ENCODE assay signal across 8 mouse cellular contexts in genomic region chr8:84913502-84913900, GRCm38 (mm10). TPM values are rescaled to one million over a fixed set of nuclear protein-coding genes. Genes with fewer than 3 reads are reported as not detected.
DNase-seq lines count a peak whose midpoint lies in the region; ATAC-seq and TF ChIP-seq lines count a peak whose summit lies in the region.

No protein-coding gene starts in this region.

- H3K4me1 ChIP-seq in lung, adult 2 months (ENCODE audit: control insufficient read depth, insufficient read depth, low read length), result peaks cover 5% of the 10 kb centered on the region; the same call in 1 of the 2 replicates
- H3K4me1 ChIP-seq in embryonic fibroblast, embryonic 13.5 days (ENCODE audit: control insufficient read depth, insufficient read depth, low read length), result no peaks in the 10 kb centered on the region
- peaks cover 9% of the 10 kb centered on the region; the same call in 1 of the 2 replicates for H3K4me1 ChIP-seq in limb, embryonic 14.5 days (ENCODE audit: control insufficient read depth, insufficient read depth, low read length)
- H3K4me1 ChIP-seq in neural tube, embryonic 15.5 days, result peaks cover 13% of the 10 kb centered on the region

- H3K9me3 ChIP-seq in limb, embryonic 14.5 days (ENCODE audit: control insufficient read depth, low read length), result no peaks in the 10 kb centered on the region
- H3K9me3 ChIP-seq in neural tube, embryonic 15.5 days (replicated peaks), result no peaks in the 10 kb centered on the region

- H3K9ac ChIP-seq in limb, embryonic 14.5 days (ENCODE audit: low read depth, low read length, severe bottlenecking), result peak overlapping the region; percentile 62
- H3K9ac ChIP-seq in neural tube, embryonic 15.5 days (replicated peaks), result no peak overlapping the region

- H3K4me3 ChIP-seq in lung, adult 2 months (replicated peaks; ENCODE audit: extremely low read depth, low read depth, low read length), result peak overlapping the region; percentile 71
- H3K4me3 ChIP-seq in embryonic fibroblast, embryonic 13.5 days (ENCODE audit: insufficient read depth, low read length), result peak overlapping the region; percentile 25
- H3K4me3 ChIP-seq in limb, embryonic 14.5 days (replicated peaks; ENCODE audit: low read length), result peak overlapping the region; percentile 48
- peak overlapping the region; percentile 24; the same call in 1 of the 2 replicates for H3K4me3 ChIP-seq in neural tube, embryonic 15.5 days (replicated peaks)

- H3K27me3 ChIP-seq in limb, embryonic 14.5 days (ENCODE audit: control insufficient read depth, insufficient read depth, low read length), result peaks cover 19% of the 10 kb centered on the region
- peaks cover 47% of the 10 kb centered on the region for H3K27me3 ChIP-seq in neural tube, embryonic 15.5 days (replicated peaks)

- H3K36me3 ChIP-seq in limb, embryonic 14.5 days (ENCODE audit: control insufficient read depth, insufficient read depth, low read length), result no peaks in the 10 kb centered on the region
- peaks cover 86% of the 10 kb centered on the region for H3K36me3 ChIP-seq in neural tube, embryonic 15.5 days

- H3K27ac ChIP-seq in embryonic fibroblast, embryonic 13.5 days (ENCODE audit: insufficient read depth, low read length), result no peak overlapping the region
- no peak overlapping the region for H3K27ac ChIP-seq in limb, embryonic 14.5 days (replicated peaks; ENCODE audit: low read depth, low read length)
- no peak overlapping the region for H3K27ac ChIP-seq in neural tube, embryonic 15.5 days (replicated peaks)

- no peak for DNase-seq in lung, adult 2 months
- no peak for DNase-seq in lung, adult 18-20 months
- no peak for DNase-seq in limb, embryonic 14.5 days (ENCODE audit: low spot score)
- no peak for DNase-seq in layer of hippocampus, postnatal 25 days (ENCODE audit: extremely low spot score in 1 of 2, low spot score in 1 of 2)
- no peak for DNase-seq in adipocyte (ENCODE audit: low spot score)
- DNase-seq in left cerebral cortex, adult 9 months (ENCODE audit: low spot score in 2 of 2), result no peak

- TF ChIP-seq POLR2A in lung, adult 2 months (IDR thresholded peaks at IDR 0.05; ENCODE audit: borderline replicate concordance, extremely low read depth, low read depth, low read length), result no peak
- no peak for TF ChIP-seq POLR2A in embryonic fibroblast, embryonic 13.5 days (IDR thresholded peaks at IDR 0.05; ENCODE audit: low read depth, low read length)
- TF ChIP-seq POLR2A in limb, embryonic 14.5 days (IDR thresholded peaks at IDR 0.05; ENCODE audit: borderline replicate concordance, extremely low read depth, insufficient read depth, insufficient read length), result no peak

- no peak for ATAC-seq in limb, embryonic 14.5 days (ENCODE audit: low FRiP score, low read depth)
- no peak for ATAC-seq in neural tube, embryonic 15.5 days (ENCODE audit: low FRiP score)

- peak overlapping the region; percentile 88 for H3K4me2 ChIP-seq in limb, embryonic 14.5 days (replicated peaks; ENCODE audit: low read depth, low read length, severe bottlenecking)
- H3K4me2 ChIP-seq in neural tube, embryonic 15.5 days, result peak overlapping the region; percentile 51

- WGBS in lung, adult 2 months, result 11% methylated on average over 9 of the region's 9 CpGs
- WGBS in limb, embryonic 14.5 days, result 9% methylated on average over 9 of the region's 9 CpGs
- WGBS in neural tube, embryonic 15.5 days, result 17% methylated on average over 9 of the region's 9 CpGs

- no peak for TF ChIP-seq CTCF in lung, adult 2 months (IDR thresholded peaks at IDR 0.05; ENCODE audit: insufficient read depth, low read length)
- TF ChIP-seq CTCF in embryonic fibroblast, embryonic 13.5 days (IDR thresholded peaks at IDR 0.05; ENCODE audit: borderline replicate concordance, insufficient read depth, low read length), result no peak

RNA-seq across cellular contexts. Expression of gene Dnase2a, which starts 5.1 kb away (rescaled TPM):
- polyA plus RNA-seq in lung, adult 2 months (2012; rRNA removed), result 19.6 and 26.7 TPM in 2 replicates
- 17.2 and 19.7 TPM in 2 replicates for polyA plus RNA-seq in embryonic fibroblast, embryonic 13.5 days (2011; ENCODE audit: insufficient read length, low read depth, missing spikeins)
- polyA plus RNA-seq in limb, embryonic 14.5 days (2012; rRNA removed), result 18.5 and 20.5 TPM in 2 replicates
- polyA plus RNA-seq in limb, embryonic 14.5 days (2014; fragmentation: Nextera tagmentation; extraction: Ambion mirVana), result 13.8 and 15.4 TPM in 2 replicates
- polyA plus RNA-seq in neural tube, embryonic 15.5 days (2015; fragmentation: Nextera tagmentation; extraction: Ambion mirVana), result 5.2 and 7.3 TPM in 2 replicates
- total RNA-seq in layer of hippocampus, postnatal 25 days (2021), result 1 to 10 TPM; 3.7 to 4.3 TPM

RNA-seq across cellular contexts. Expression of gene Klf1, which starts 11.8 kb away (rescaled TPM):
- polyA plus RNA-seq in lung, adult 2 months (2012; rRNA removed), result 0.14 and 0.23 TPM in 2 replicates
- not detected in 2 replicates for polyA plus RNA-seq in embryonic fibroblast, embryonic 13.5 days (2011; ENCODE audit: insufficient read length, low read depth, missing spikeins)
- 2.5 and 3.0 TPM in 2 replicates for polyA plus RNA-seq in limb, embryonic 14.5 days (2012; rRNA removed)
- 1.4 and 2.0 TPM in 2 replicates for polyA plus RNA-seq in limb, embryonic 14.5 days (2014; fragmentation: Nextera tagmentation; extraction: Ambion mirVana)
- 0.49 and 1.1 TPM in 2 replicates for polyA plus RNA-seq in neural tube, embryonic 15.5 days (2015; fragmentation: Nextera tagmentation; extraction: Ambion mirVana)
- under 1 TPM in 1 of 2 experiments, not detected in 1; 0.17 TPM for total RNA-seq in layer of hippocampus, postnatal 25 days (2021)

RNA-seq across cellular contexts. Expression of gene Gcdh, which starts 19.8 kb away (rescaled TPM):
- 65.8 and 75.3 TPM in 2 replicates for polyA plus RNA-seq in lung, adult 2 months (2012; rRNA removed)
- polyA plus RNA-seq in embryonic fibroblast, embryonic 13.5 days (2011; ENCODE audit: insufficient read length, low read depth, missing spikeins), result 18.6 and 23.5 TPM in 2 replicates
- 45.8 and 58.9 TPM in 2 replicates for polyA plus RNA-seq in limb, embryonic 14.5 days (2012; rRNA removed)
- polyA plus RNA-seq in limb, embryonic 14.5 days (2014; fragmentation: Nextera tagmentation; extraction: Ambion mirVana), result 29.8 and 34.5 TPM in 2 replicates
- polyA plus RNA-seq in neural tube, embryonic 15.5 days (2015; fragmentation: Nextera tagmentation; extraction: Ambion mirVana), result 39.8 and 41.3 TPM in 2 replicates
- total RNA-seq in layer of hippocampus, postnatal 25 days (2021), result 10 to 100 TPM; 32.4 to 39.7 TPM

RNA-seq across cellular contexts. Expression of gene Mast1, which starts 23.7 kb away (rescaled TPM):
- 0.34 and 0.41 TPM in 2 replicates for polyA plus RNA-seq in lung, adult 2 months (2012; rRNA removed)
- not detected in 2 replicates for polyA plus RNA-seq in embryonic fibroblast, embryonic 13.5 days (2011; ENCODE audit: insufficient read length, low read depth, missing spikeins)
- 0.36 and 0.50 TPM in 2 replicates for polyA plus RNA-seq in limb, embryonic 14.5 days (2012; rRNA removed)
- polyA plus RNA-seq in limb, embryonic 14.5 days (2014; fragmentation: Nextera tagmentation; extraction: Ambion mirVana), result 0.15 and 0.32 TPM in 2 replicates
- polyA plus RNA-seq in neural tube, embryonic 15.5 days (2015; fragmentation: Nextera tagmentation; extraction: Ambion mirVana), result 60.7 and 74.7 TPM in 2 replicates
- total RNA-seq in layer of hippocampus, postnatal 25 days (2021), result 100 to 1,000 TPM in 1 of 2 experiments, 10 to 100 TPM in 1; 75.7 to 100 TPM

RNA-seq across cellular contexts. Expression of gene Rtbdn, which starts 33.3 kb away (rescaled TPM):
- not detected in 2 replicates for polyA plus RNA-seq in lung, adult 2 months (2012; rRNA removed)
- not detected in 2 replicates for polyA plus RNA-seq in embryonic fibroblast, embryonic 13.5 days (2011; ENCODE audit: insufficient read length, low read depth, missing spikeins)
- not detected in 2 replicates for polyA plus RNA-seq in limb, embryonic 14.5 days (2012; rRNA removed)
- polyA plus RNA-seq in limb, embryonic 14.5 days (2014; fragmentation: Nextera tagmentation; extraction: Ambion mirVana), result not detected in 2 replicates
- 3.0 and 3.8 TPM in 2 replicates for polyA plus RNA-seq in neural tube, embryonic 15.5 days (2015; fragmentation: Nextera tagmentation; extraction: Ambion mirVana)
- 1 to 10 TPM in 1 of 2 experiments, under 1 TPM in 1; 0.47 to 1.3 TPM for total RNA-seq in layer of hippocampus, postnatal 25 days (2021)
